Mouse (Mus musculus): ENCODE results near the gene Selenow. TPM values are rescaled to one million over a fixed set of nuclear protein-coding genes. Genes with fewer than 3 reads are reported as not detected.
A peak's percentile ranks its signal among the peaks of the same experiment; 100 is the strongest.

Gene Selenow
- total and polyA plus RNA-seq, 2 experiments, result 68.1 to 250 TPM

- DNase-seq (ENCODE audit: extremely low read depth, low read depth, low spot score), result no peak
- Histone ChIP-seq H3K27ac (replicated peaks; ENCODE audit: insufficient read depth, low read depth, low read length) (no peak overlapping the region), H3K27me3 (ENCODE audit: control insufficient read depth, insufficient read depth, low read length) (no peaks in the 10 kb centered on the region), H3K79me2 (ENCODE audit: control insufficient read depth, insufficient read depth, low read length) (no peaks in the 10 kb centered on the region), H3K4me3 (ENCODE audit: insufficient read depth, low read depth, low read length) (no peak overlapping the region), H3K36me3 (ENCODE audit: control insufficient read depth, insufficient read depth, low read length) (no peaks in the 10 kb centered on the region), H3K9ac (ENCODE audit: low read depth, low read length) (no peak overlapping the region), H3K4me1 (ENCODE audit: control insufficient read depth, insufficient read depth, low read length) (no peaks in the 10 kb centered on the region)
- TF ChIP-seq CTCF (IDR thresholded peaks at IDR 0.05; ENCODE audit: low read depth, low read length) (no peak), POLR2A (IDR thresholded peaks at IDR 0.05; ENCODE audit: extremely low read depth, insufficient read depth, low read length) (no peak)
- 75% methylated on average over 32 of the region's 32 CpGs for WGBS
Measured at GRCm38 (mm10) chr7:15963798-15964652, 41.8 kb upstream of the Selenow start.

- Histone ChIP-seq H3K79me2 (ENCODE audit: control insufficient read depth, insufficient read depth, low read length) (no peaks in the 10 kb centered on the region), H3K27ac (replicated peaks; ENCODE audit: insufficient read depth, low read depth, low read length) (0 out of 2 replicates have a peak overlapping the region, but pooled peaks have one; percentile 17), H3K36me3 (ENCODE audit: control insufficient read depth, insufficient read depth, low read length) (no peaks in the 10 kb centered on the region), H3K9ac (ENCODE audit: low read depth, low read length) (no peak overlapping the region; the same call in 1 of the 2 replicates), H3K4me3 (ENCODE audit: insufficient read depth, low read depth, low read length) (no peak overlapping the region), H3K27me3 (ENCODE audit: control insufficient read depth, insufficient read depth, low read length) (no peaks in the 10 kb centered on the region), H3K4me1 (ENCODE audit: control insufficient read depth, insufficient read depth, low read length) (no peaks in the 10 kb centered on the region)
- no peak for TF ChIP-seq CTCF (IDR thresholded peaks at IDR 0.05; ENCODE audit: low read depth, low read length)
- TF ChIP-seq POLR2A (IDR thresholded peaks at IDR 0.05; ENCODE audit: extremely low read depth, insufficient read depth, low read length), result no peak
- DNase-seq (ENCODE audit: extremely low read depth, low read depth, low spot score), result no peak
- WGBS, result 72% methylated on average over 12 of the region's 12 CpGs
Measured at GRCm38 (mm10) chr7:15962311-15963288, 40.4 kb upstream of the Selenow start.

GRCm38 (mm10) chr7:15961798-15962197 is 39.6 kb upstream of the Selenow start:
- 89% methylated on average over 7 of the region's 7 CpGs for WGBS

GRCm38 (mm10) chr7:15961239-15961638 is 39.0 kb upstream of the Selenow start:
- H3K4me3 ChIP-seq (ENCODE audit: insufficient read depth, low read depth, low read length), result no peak overlapping the region
- DNase-seq (ENCODE audit: extremely low read depth, low read depth, low spot score), result no peak
- no peak overlapping the region for H3K9ac ChIP-seq (ENCODE audit: low read depth, low read length)
- no peaks in the 10 kb centered on the region for H3K36me3 ChIP-seq (ENCODE audit: control insufficient read depth, insufficient read depth, low read length)
- 62% methylated on average over 4 of the region's 4 CpGs for WGBS
- TF ChIP-seq CTCF (IDR thresholded peaks at IDR 0.05; ENCODE audit: low read depth, low read length) (no peak), POLR2A (IDR thresholded peaks at IDR 0.05; ENCODE audit: extremely low read depth, insufficient read depth, low read length) (no peak)
- H3K27me3 ChIP-seq (ENCODE audit: control insufficient read depth, insufficient read depth, low read length), result no peaks in the 10 kb centered on the region
- H3K4me1 ChIP-seq (ENCODE audit: control insufficient read depth, insufficient read depth, low read length), result no peaks in the 10 kb centered on the region
- H3K27ac ChIP-seq (replicated peaks; ENCODE audit: insufficient read depth, low read depth, low read length), result no peak overlapping the region
- H3K79me2 ChIP-seq (ENCODE audit: control insufficient read depth, insufficient read depth, low read length), result no peaks in the 10 kb centered on the region

More at GRCm38 (mm10) chr7:15961798-15962197, 39.6 kb upstream of the Selenow start:
- Histone ChIP-seq H3K4me3 (ENCODE audit: insufficient read depth, low read depth, low read length) (no peak overlapping the region), H3K79me2 (ENCODE audit: control insufficient read depth, insufficient read depth, low read length) (no peaks in the 10 kb centered on the region), H3K9ac (ENCODE audit: low read depth, low read length) (no peak overlapping the region), H3K4me1 (ENCODE audit: control insufficient read depth, insufficient read depth, low read length) (no peaks in the 10 kb centered on the region), H3K27me3 (ENCODE audit: control insufficient read depth, insufficient read depth, low read length) (no peaks in the 10 kb centered on the region), H3K36me3 (ENCODE audit: control insufficient read depth, insufficient read depth, low read length) (no peaks in the 10 kb centered on the region), H3K27ac (replicated peaks; ENCODE audit: insufficient read depth, low read depth, low read length) (no peak overlapping the region)
- no peak for DNase-seq (ENCODE audit: extremely low read depth, low read depth, low spot score)
- no peak for TF ChIP-seq POLR2A (IDR thresholded peaks at IDR 0.05; ENCODE audit: extremely low read depth, insufficient read depth, low read length)
- TF ChIP-seq CTCF (IDR thresholded peaks at IDR 0.05; ENCODE audit: low read depth, low read length), result no peak

- H3K27ac ChIP-seq (replicated peaks; ENCODE audit: insufficient read depth, low read depth, low read length), result no peak overlapping the region
- TF ChIP-seq POLR2A (IDR thresholded peaks at IDR 0.05; ENCODE audit: extremely low read depth, insufficient read depth, low read length) (no peak), CTCF (IDR thresholded peaks at IDR 0.05; ENCODE audit: low read depth, low read length) (no peak)
- no peaks in the 10 kb centered on the region for H3K4me1 ChIP-seq (ENCODE audit: control insufficient read depth, insufficient read depth, low read length)
- H3K27me3 ChIP-seq (ENCODE audit: control insufficient read depth, insufficient read depth, low read length), result no peaks in the 10 kb centered on the region
- 70% methylated on average over 4 of the region's 4 CpGs for WGBS
- H3K9ac ChIP-seq (ENCODE audit: low read depth, low read length), result no peak overlapping the region
- H3K36me3 ChIP-seq (ENCODE audit: control insufficient read depth, insufficient read depth, low read length), result no peaks in the 10 kb centered on the region
- no peak overlapping the region for H3K4me3 ChIP-seq (ENCODE audit: insufficient read depth, low read depth, low read length)
- H3K79me2 ChIP-seq (ENCODE audit: control insufficient read depth, insufficient read depth, low read length), result no peaks in the 10 kb centered on the region
- no peak for DNase-seq (ENCODE audit: extremely low read depth, low read depth, low spot score)
Measured at GRCm38 (mm10) chr7:15960691-15961090, 38.5 kb upstream of the Selenow start.

Data from liver, adult 2 months (tissue).